Mouse (Mus musculus) C2C12 (cell line): Measurements from ENCODE around the gene Cited1. TPM values are rescaled to one million over a fixed set of nuclear protein-coding genes. Genes with fewer than 3 reads are reported as not detected.
"Not testable (repeated sequence)": the region's sequence is repeated elsewhere in the genome, so short reads cannot be mapped to it uniquely, and the experiment has no call there.

Experiments used
- H3K27me3 ChIP-seq: one replicate; pipeline ENCODE4 v1.6.1; 2011; ENCODE audit not compliant: control insufficient read depth, insufficient read depth, insufficient read length
- H3K36me3 ChIP-seq: one replicate; pipeline ENCODE4 v1.6.1; 2011; ENCODE audit not compliant: control insufficient read depth, insufficient read depth
- H3K4me3 ChIP-seq: one replicate; pipeline ENCODE4 v1.5.1; 2011; ENCODE audit warnings: mild to moderate bottlenecking, control low read depth; ENCODE audit not compliant: poor library complexity, insufficient read depth, severe bottlenecking
- H3K79me2 ChIP-seq: one replicate; pipeline ENCODE4 v1.6.1; 2011; ENCODE audit not compliant: control insufficient read depth, insufficient read depth
- H3K79me3 ChIP-seq: one replicate; pipeline ENCODE4 v1.6.1; 2011; ENCODE audit warnings: low read depth, control low read depth
- H3ac ChIP-seq: one replicate; pipeline ENCODE3; 2011; ENCODE audit warnings: low read depth; ENCODE audit not compliant: control insufficient read depth, insufficient read length
- CEBPB ChIP-seq: IDR thresholded peaks from one replicate; pipeline ENCODE4 v1.6.1; 2011; ENCODE audit warnings: low read depth, mild to moderate bottlenecking, control low read depth, moderate library complexity
- CTCF ChIP-seq: IDR thresholded peaks from one replicate; pipeline ENCODE4 v1.5.1; 2011; ENCODE audit not compliant: control insufficient read depth, insufficient read depth, insufficient read length
- FOSL1 ChIP-seq: IDR thresholded peaks from one replicate; pipeline ENCODE4 v1.8.0; 2011; ENCODE audit warnings: mild to moderate bottlenecking, low read length; ENCODE audit not compliant: poor library complexity, insufficient read depth, severe bottlenecking
- MAX ChIP-seq: IDR thresholded peaks from one replicate; pipeline ENCODE4 v1.6.1; 2011; ENCODE audit warnings: mild to moderate bottlenecking, control low read depth
- MYOD1 ChIP-seq: IDR thresholded peaks from one replicate; pipeline ENCODE4 v1.6.1; 2011; ENCODE audit warnings: low read depth; ENCODE audit not compliant: control insufficient read depth, insufficient read length
- MYOG ChIP-seq: IDR thresholded peaks from one replicate; pipeline ENCODE4 v1.6.1; 2011; ENCODE audit not compliant: control insufficient read depth, insufficient read length; ENCODE audit errors: extremely low read depth
- USF1 ChIP-seq: IDR thresholded peaks from one replicate; pipeline ENCODE4 v1.6.1; 2011; ENCODE audit warnings: low read depth, mild to moderate bottlenecking, control low read depth, moderate library complexity
- microRNA-seq: library from miRNA; unstranded; fragments of <30 nt; microRNA quantifications from one replicate; pipeline ENCODE4, GENCODE M21; 2019; ENCODE audit warnings: borderline microRNAs expressed
- polyA plus RNA-seq: library from polyadenylated mRNA; unstranded; fragments of >200 nt; fragmentation: generic; extraction: Trizol; gene quantifications from one replicate; pipeline ENCODE4 v1.2.1, GENCODE M21; 2012; ENCODE audit warnings: missing spikeins

Cited1 gene
- polyA plus RNA-seq, 1 experiment = 12.3 TPM

GRCm38 (mm10) chrX:102251221-102251936 is 602 bp downstream of the Cited1 start:
- Histone ChIP-seq H3K36me3 (no peaks in the 10 kb centered on the region), H3K79me3 (no peaks in the 10 kb centered on the region), H3K79me2 (no peaks in the 10 kb centered on the region), H3ac (peak overlapping the region; percentile 59), H3K27me3 (no peaks in the 10 kb centered on the region), H3K4me3 (peak overlapping the region; percentile 11)
- TF ChIP-seq CEBPB (no peak), MYOG (no peak), MYOD1 (no peak), FOSL1 (no peak), MAX (no peak), USF1 (no peak), CTCF (no peak)

DNA sequence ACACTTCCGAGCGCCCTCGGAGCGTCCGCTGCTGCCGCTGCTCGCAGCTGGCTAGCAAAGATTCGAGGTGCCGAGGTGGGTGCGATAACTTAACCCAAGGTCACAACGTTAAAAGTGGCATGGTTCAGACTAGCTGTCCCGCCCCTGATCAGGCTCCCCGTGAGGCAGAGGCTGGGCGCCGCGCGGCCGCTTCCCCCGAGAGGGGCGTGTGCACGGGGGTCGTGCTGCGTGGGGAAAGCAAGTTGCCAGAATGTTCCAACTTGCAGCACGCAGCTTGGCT is 1.1 kb downstream of the Cited1 start:
- H3K79me2 ChIP-seq = no peaks in the 10 kb centered on the region
- no peaks in the 10 kb centered on the region for H3K27me3 ChIP-seq
- TF ChIP-seq FOSL1 (no peak), CEBPB (no peak), CTCF (no peak)
- peak overlapping the region; percentile 2 for H3K4me3 ChIP-seq
- no peaks in the 10 kb centered on the region for H3K79me3 ChIP-seq
- no peaks in the 10 kb centered on the region for H3K36me3 ChIP-seq
- peak overlapping the region; percentile 48 for H3ac ChIP-seq

GRCm38 (mm10) chrX:102250150-102250890 is 1.7 kb downstream of the Cited1 start:
- no peak for TF ChIP-seq MYOD1
- no peak for TF ChIP-seq FOSL1
- TF ChIP-seq CTCF = no peak
- TF ChIP-seq MYOG = no peak
- TF ChIP-seq MAX = no peak
- TF ChIP-seq USF1 = no peak
- TF ChIP-seq CEBPB = no peak
- no peaks in the 10 kb centered on the region for H3K79me2 ChIP-seq
- H3K27me3 ChIP-seq = no peaks in the 10 kb centered on the region
- no peaks in the 10 kb centered on the region for H3K79me3 ChIP-seq
- no peak overlapping the region for H3K4me3 ChIP-seq
- H3ac ChIP-seq = peak overlapping the region; percentile 48
- H3K36me3 ChIP-seq = no peaks in the 10 kb centered on the region

DNA sequence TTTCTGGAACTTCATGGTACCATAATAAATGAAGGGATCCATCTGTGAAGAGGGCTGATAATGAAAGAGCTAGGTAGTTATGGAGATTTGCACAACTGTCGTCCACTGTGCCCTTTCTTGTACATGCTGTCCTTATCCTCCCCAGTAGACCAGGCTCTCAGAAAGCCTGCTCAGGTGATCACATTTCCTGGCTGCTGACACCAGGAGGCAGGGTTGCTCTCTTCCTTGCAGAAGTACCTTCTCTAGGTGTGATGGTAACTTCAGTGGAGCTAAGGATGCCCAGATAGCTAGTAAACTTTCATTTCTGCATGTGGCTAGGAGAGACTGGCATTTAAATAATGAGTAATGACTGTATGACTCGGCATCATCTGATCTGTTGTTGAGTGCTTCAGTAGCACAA is 7.6 kb downstream of the Cited1 start:
- H3ac ChIP-seq = no peak overlapping the region
- H3K4me3 ChIP-seq = no peak overlapping the region
- no peaks in the 10 kb centered on the region for H3K79me3 ChIP-seq
- H3K79me2 ChIP-seq = no peaks in the 10 kb centered on the region
- H3K36me3 ChIP-seq = no peaks in the 10 kb centered on the region
- no peaks in the 10 kb centered on the region for H3K27me3 ChIP-seq
- TF ChIP-seq CEBPB (no peak), MYOD1 (no peak), FOSL1 (no peak)

GRCm38 (mm10) chrX:102219126-102219525 is 32.9 kb downstream of the Cited1 start:
- no peak overlapping the region for H3ac ChIP-seq
- H3K27me3 ChIP-seq = no peaks in the 10 kb centered on the region
- no peak overlapping the region for H3K4me3 ChIP-seq
- TF ChIP-seq FOSL1 (no peak), MYOD1 (no peak), CEBPB (no peak)
- no peaks in the 10 kb centered on the region for H3K79me2 ChIP-seq
- no peaks in the 10 kb centered on the region for H3K36me3 ChIP-seq
- no peaks in the 10 kb centered on the region for H3K79me3 ChIP-seq

DNA sequence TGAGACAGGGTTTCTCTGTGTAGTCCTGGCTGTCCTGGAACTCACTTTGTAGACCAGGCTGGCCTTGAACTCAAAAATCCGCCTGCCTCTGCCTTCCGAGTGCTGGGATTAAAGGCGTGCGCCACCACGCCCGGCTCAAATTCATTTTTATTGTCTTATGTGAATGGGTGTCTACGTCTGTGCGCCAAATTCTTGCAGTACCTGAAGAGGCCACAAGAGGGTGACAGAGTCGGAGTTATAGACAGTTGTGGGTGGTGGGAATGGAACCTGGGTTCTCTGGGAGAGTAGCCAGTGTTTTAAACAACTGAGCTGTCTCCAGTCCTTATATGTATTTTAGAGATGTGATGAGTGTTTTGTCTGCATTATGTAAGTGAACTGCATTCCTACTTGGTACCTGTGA is 36.6 kb downstream of the Cited1 start:
- H3K79me2 ChIP-seq, H3K27me3 ChIP-seq, H3K79me3 ChIP-seq, H3K4me3 ChIP-seq, H3ac ChIP-seq, H3K36me3 ChIP-seq: not testable (repeated sequence)

Small RNA genes lying within 50 kb of the gene (microRNA-seq; reads per million reads assigned to microRNA genes)
- not detected for gene Gm26318

Other genes starting within 250 kb of the Cited1 start
- gene Rtl5, start 180.9 kb downstream of the Cited1 start, polyA plus RNA-seq = 0.15 TPM
- gene Pin4, start 132.7 kb downstream of the Cited1 start, polyA plus RNA-seq = 89.0 TPM
- gene Ercc6l, start 95.1 kb downstream of the Cited1 start, polyA plus RNA-seq = 6.2 TPM
- gene Rps4x, start 62.8 kb downstream of the Cited1 start, polyA plus RNA-seq = 2,633 TPM